Mouse (Mus musculus): ENCODE data around the gene Rbm17.

- no peak for TF ChIP-seq POLR2A (IDR thresholded peaks at IDR 0.05; ENCODE audit: low read depth, low read length)
- TF ChIP-seq CTCF (conservative IDR thresholded peaks at IDR 0.05; ENCODE audit: insufficient read depth, insufficient read length, low read depth, low read length) = no peak
These were observed 7.3 kb downstream of the Rbm17 start for GRCm38 (mm10) chr2:11596690-11597089.
